Mouse (Mus musculus): ENCODE results near the gene Olfr808. TPM values are rescaled to one million over a fixed set of nuclear protein-coding genes. Genes with fewer than 3 reads are reported as not detected.

Gene Olfr808
- not detected for polyA plus RNA-seq (2017; shearing (Covaris generic))

GRCm38 (mm10) chr10:129765182-129765581 lies at the start of gene Olfr808:
Gene Olfr808 (plus strand): TSS chr10:129765482.

DNA sequence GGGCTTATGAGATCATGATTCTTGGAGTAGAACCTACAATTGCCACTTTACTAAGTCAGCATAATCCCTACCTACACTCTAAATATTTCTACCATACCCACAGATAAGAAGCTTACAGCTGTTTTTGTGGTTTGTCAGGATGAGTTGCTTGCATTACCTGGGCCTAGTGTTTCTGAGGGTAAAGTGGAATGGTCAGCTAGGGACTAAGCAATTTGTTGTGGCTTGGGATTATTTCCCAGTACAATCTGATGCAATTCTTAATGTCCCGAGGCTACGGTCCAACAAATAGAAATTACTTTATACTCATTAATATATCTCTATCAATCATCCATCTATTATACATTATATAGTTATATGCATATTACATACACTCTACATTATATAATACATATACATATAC lies 36.0 kb upstream of the Olfr808 start, which contains the start of gene Olfr805:
Gene Olfr805, minus strand, starts transcription at position 101 of the 400 bp plus-strand sequence.

GRCm38 (mm10) chr10:129741821-129742220 lies 23.5 kb upstream of the Olfr808 start, which contains the start of gene Olfr806:
Gene Olfr806 (minus strand): TSS chr10:129741921.

DNA sequence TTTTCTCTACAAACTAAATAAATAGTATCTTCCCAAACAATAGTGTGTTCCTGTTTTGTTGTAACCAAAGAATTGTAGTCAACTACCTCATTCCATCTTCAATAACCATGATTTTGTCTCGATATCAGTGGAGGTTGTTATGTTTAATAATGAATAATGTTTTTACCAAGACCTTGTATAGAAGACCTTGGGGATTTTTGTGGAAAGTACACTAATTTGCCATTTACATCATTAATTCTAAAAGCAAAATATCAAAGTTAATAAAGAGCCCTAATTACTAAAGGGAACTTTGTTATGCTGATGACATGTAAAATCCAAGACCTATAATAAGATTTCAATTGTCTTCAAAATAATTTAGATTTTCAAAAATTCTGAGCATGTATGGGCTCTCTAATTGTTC lies 7.6 kb upstream of the Olfr808 start, which contains the start of gene Olfr807:
Gene Olfr807, minus strand, starts transcription at position 101 of the 400 bp plus-strand sequence.

DNA sequence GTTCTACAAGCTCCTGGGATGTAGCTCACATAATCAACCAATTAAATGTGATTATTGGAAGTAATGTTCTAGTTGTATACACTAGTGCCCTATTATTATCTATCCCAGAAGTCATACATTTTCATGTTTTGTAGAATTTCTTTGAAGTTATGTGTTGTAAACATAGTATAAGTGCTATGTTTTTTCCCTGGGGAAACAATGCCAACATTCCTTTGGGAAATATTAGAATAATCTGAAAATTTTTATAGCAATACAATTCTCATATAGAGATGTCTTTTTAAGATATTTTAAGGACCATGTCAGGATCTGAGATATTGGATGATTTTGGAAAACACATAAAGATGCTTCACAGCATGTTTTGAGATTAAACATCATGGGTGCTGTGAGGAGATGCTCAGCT lies 9.1 kb downstream of the Olfr808 start, which contains the start of gene Olfr809:
Gene Olfr809, plus strand, starts transcription at position 301 of the 400 bp plus-strand sequence.

DNA sequence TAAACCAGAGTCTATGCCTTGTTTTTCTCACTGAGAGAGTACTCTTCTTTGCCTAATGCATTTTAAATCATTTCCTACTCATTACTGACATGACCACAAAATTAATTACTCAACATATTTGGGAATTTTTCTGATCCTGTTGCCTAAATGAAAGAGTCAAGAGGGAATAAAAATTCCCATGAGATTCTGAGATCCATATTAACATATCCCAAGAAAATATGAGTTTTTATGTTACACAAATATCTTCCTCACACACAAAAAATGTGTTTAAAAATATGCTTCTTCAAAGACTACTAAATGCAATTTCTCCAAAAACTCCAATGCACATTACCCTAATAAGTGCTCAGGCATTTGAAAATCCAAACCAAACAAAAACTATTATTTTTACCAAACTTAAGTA lies 29.5 kb downstream of the Olfr808 start, which contains the start of gene Olfr810:
Gene Olfr810, minus strand, starts transcription at position 101 of the 400 bp plus-strand sequence.

DNA sequence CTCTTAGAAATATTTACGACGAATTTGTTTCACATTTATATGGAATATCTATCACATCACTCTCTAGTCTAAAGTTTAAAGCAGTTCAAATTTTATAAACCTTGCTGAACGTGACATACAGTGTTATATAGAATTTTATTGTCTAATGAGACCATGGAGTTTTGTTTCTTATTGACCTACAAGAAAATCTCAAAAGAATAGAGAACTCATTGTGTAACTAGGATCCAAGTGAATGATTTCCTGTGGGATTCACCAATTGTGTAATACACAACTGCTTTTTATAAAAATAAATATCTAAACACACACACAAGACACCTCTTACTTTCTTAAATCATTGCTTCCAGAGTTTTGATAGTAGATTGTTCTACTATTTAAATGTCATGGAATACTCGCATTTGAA lies 39.0 kb downstream of the Olfr808 start, which contains the start of gene Olfr811:
Gene Olfr811, minus strand, starts transcription at position 101 of the 400 bp plus-strand sequence.

Other genes starting within 250 kb of the Olfr808 start
- gene Olfr791, start 243.7 kb upstream of the Olfr808 start, polyA plus RNA-seq (2017; shearing (Covaris generic)), result not detected
- not detected for gene Olfr792, start 226.3 kb upstream of the Olfr808 start, polyA plus RNA-seq (2017; shearing (Covaris generic))
- not detected for gene Olfr794, start 197.8 kb upstream of the Olfr808 start, polyA plus RNA-seq (2017; shearing (Covaris generic))
- not detected for gene Olfr796, start 152.9 kb upstream of the Olfr808 start, polyA plus RNA-seq (2017; shearing (Covaris generic))
- gene Olfr798, start 137.5 kb upstream of the Olfr808 start, polyA plus RNA-seq (2017; shearing (Covaris generic)), result 0.07 TPM
- not detected for gene Olfr799, start 128.0 kb upstream of the Olfr808 start, polyA plus RNA-seq (2017; shearing (Covaris generic))
- gene Olfr800, start 107.8 kb upstream of the Olfr808 start, polyA plus RNA-seq (2017; shearing (Covaris generic)), result not detected
- gene Olfr801, start 91.6 kb upstream of the Olfr808 start, polyA plus RNA-seq (2017; shearing (Covaris generic)), result not detected
- not detected for gene Olfr802, start 77.3 kb upstream of the Olfr808 start, polyA plus RNA-seq (2017; shearing (Covaris generic))
- gene Olfr803, start 71.2 kb upstream of the Olfr808 start, polyA plus RNA-seq (2017; shearing (Covaris generic)), result not detected
- not detected for gene Olfr804, start 62.3 kb upstream of the Olfr808 start, polyA plus RNA-seq (2017; shearing (Covaris generic))
- gene Olfr805, start 36.1 kb upstream of the Olfr808 start, polyA plus RNA-seq (2017; shearing (Covaris generic)), result not detected
- gene Olfr806, start 23.6 kb upstream of the Olfr808 start, polyA plus RNA-seq (2017; shearing (Covaris generic)), result not detected
- not detected for gene Olfr807, start 7.7 kb upstream of the Olfr808 start, polyA plus RNA-seq (2017; shearing (Covaris generic))
- gene Olfr809, start 9.2 kb downstream of the Olfr808 start, polyA plus RNA-seq (2017; shearing (Covaris generic)), result not detected
- not detected for gene Olfr810, start 29.4 kb downstream of the Olfr808 start, polyA plus RNA-seq (2017; shearing (Covaris generic))
- not detected for gene Olfr811, start 38.9 kb downstream of the Olfr808 start, polyA plus RNA-seq (2017; shearing (Covaris generic))
- gene Olfr812, start 80.6 kb downstream of the Olfr808 start, polyA plus RNA-seq (2017; shearing (Covaris generic)), result not detected
- not detected for gene Olfr813, start 89.9 kb downstream of the Olfr808 start, polyA plus RNA-seq (2017; shearing (Covaris generic))
- not detected for gene Olfr814, start 114.4 kb downstream of the Olfr808 start, polyA plus RNA-seq (2017; shearing (Covaris generic))
- gene Olfr815, start 140.4 kb downstream of the Olfr808 start, polyA plus RNA-seq (2017; shearing (Covaris generic)), result not detected
- not detected for gene Olfr816, start 150.1 kb downstream of the Olfr808 start, polyA plus RNA-seq (2017; shearing (Covaris generic))
- gene Olfr818, start 183.6 kb downstream of the Olfr808 start, polyA plus RNA-seq (2017; shearing (Covaris generic)), result not detected
- gene Olfr819, start 201.8 kb downstream of the Olfr808 start, polyA plus RNA-seq (2017; shearing (Covaris generic)), result not detected
- not detected for gene Olfr247, start 210.7 kb downstream of the Olfr808 start, polyA plus RNA-seq (2017; shearing (Covaris generic))
- gene Gm10310, start 219.6 kb downstream of the Olfr808 start, polyA plus RNA-seq (2017; shearing (Covaris generic)), result 0.06 TPM
- not detected for gene Olfr820, start 247.1 kb downstream of the Olfr808 start, polyA plus RNA-seq (2017; shearing (Covaris generic))